Mouse (Mus musculus): Measurements from ENCODE around the gene Cpne6. TPM values are rescaled to one million over a fixed set of nuclear protein-coding genes. Genes with fewer than 3 reads are reported as not detected.

Cpne6 gene
- total RNA-seq, 2 experiments from 2014 or later, result 218 to 223 TPM

DNA sequence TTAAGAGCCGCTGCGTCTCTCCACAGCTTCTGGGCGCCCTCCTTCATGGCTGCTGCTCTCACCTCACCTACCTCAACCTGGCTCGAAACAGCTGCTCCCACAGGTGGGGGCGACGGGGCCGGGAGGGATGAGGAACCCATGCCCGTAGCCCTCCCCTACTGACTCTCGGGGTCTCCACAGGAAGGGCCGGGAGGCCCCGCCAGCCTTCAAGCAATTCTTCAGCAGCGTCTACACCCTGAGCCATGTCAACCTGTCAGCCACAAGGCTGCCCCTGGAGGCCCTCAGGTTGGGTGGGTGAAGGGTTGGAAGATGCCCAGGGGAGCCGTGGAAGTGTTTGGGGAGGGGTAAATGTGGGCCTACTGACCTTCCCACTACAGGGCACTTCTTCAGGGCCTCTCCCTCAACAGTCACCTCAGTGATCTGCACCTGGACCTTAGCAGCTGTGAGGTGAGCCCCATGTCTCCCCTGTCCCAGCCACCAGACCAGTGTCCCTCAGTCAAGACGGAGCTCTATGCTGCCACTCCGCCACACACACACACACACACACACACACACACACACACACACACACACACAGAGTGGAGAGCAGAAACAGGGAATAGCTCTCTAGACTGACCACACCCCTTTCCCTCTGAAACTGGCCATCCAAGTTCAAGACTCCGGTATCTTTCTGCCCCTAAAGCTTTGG, 13.3 kb upstream of the Cpne6 start:
- no peak for DNase-seq (ENCODE audit: low spot score in 2 of 2)

- DNase-seq (ENCODE audit: low spot score in 2 of 2), result peak; percentile 81 to 92
These were observed 12.8 kb upstream of the Cpne6 start for GRCm38 (mm10) chr14:55497449-55497821.

DNA sequence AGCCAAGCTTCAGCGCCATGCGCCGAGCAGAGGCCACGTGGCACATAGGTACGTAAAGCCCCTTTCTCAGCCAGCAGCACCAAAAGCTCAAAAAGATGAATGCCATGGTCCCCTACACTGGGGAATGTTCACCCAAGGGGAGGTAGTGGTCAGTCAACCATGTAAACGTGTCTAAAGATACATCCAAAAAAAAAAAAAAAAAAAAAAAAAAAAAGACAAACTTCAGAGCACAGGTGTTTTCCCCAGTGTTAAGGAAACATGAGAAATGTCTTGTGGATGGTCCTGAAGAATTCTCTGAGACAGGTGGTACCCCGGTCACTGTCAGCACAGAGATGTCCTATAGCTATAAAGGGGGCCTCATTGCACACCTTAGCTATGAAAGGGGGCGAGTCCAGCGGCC, 4.6 kb upstream of the Cpne6 start:
- no peak for DNase-seq (ENCODE audit: low spot score in 2 of 2)

DNA sequence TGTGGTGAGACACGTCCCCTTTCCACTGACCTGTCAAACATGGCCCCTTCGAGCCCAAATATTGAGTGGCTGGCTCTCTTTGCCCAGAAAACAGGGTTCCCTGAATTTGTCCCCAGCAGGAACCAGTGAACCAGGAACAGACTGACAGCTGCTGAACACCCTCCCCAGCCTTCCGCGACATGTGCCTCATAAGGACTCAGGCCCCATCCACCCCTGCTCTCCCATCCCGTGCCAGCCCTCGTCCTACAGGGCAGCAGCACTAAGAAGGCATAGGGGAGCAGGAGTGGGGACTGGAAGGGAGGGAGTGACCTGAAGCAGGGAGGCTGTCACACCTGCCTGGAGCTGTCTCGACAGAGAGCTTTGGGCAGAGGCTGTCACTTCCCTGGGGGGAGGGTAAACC, 2.4 kb upstream of the Cpne6 start:
- no peak for DNase-seq (ENCODE audit: low spot score in 2 of 2)

DNA sequence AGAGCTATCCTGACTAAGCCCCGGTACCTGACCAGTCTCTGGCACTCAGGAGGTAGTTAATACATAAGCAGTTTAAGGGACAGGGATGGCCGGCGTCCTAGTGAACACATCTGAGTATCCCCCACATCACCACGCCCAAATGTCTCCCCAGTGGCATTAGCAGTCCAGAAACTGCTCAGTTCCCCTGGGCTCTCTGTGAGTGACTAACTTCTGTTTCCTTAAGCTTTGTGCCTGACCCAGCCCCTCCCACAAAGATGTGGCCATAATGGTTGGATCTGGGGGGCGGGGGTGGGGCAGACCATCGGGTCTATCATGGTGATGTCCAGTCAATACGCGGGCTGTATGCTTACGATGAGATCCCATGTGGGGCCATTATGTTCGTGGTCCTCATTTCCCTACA, 705 bp upstream of the Cpne6 start:
- no peak for DNase-seq (ENCODE audit: low spot score in 2 of 2)

DNA sequence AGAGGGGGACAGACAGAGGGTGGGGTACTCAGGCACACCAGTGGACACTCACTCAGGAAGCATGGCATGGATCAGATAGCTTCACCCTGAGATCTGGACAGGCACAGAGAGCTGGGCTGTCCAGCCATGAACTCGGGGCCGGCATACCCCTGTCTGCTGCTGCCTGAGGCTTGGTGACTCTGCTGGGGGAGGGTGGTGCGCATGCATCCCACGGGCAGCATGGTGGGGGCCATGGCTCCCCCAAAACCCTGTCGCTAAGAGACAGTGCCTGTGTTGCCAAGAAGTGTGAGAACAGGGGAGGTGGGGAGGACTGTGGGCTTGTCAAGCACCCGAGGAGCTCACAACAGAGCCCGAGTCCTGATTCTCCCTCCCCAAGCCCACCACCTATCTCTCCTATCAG, 792 bp downstream of the Cpne6 start:
- peak; percentile 55 to 80 for DNase-seq (ENCODE audit: low spot score in 2 of 2)

GRCm38 (mm10) chr14:55513927-55514326, 3.7 kb downstream of the Cpne6 start:
- DNase-seq (ENCODE audit: low spot score in 2 of 2), result no peak

DNA sequence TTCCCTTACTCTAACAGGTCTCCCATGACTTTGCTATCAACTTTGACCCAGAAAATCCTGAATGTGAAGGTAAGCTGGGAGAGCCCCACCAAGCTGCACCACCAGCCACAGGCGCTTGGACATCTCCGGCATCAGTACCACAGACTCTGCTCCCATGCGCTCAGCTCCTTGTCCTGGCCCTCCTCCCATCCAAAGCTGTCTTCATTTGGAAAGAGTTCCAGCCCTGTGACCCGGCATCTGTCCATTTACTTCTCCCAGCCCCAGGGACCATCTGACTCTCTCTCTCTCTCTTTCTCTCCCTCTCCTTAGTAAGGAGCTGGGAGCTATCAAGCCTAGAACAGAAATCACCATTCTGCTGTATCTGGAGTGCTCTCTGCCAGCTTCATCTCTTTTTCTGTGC, 5.6 kb downstream of the Cpne6 start:
- no peak for DNase-seq (ENCODE audit: low spot score in 2 of 2)

- DNase-seq (ENCODE audit: low spot score in 2 of 2), result peak; percentile 62 to 84
These were observed 8.7 kb downstream of the Cpne6 start for GRCm38 (mm10) chr14:55518897-55519296.

GRCm38 (mm10) chr14:55519604-55520003, 9.4 kb downstream of the Cpne6 start:
- peak in 1 of 2 experiments; percentile 32 for DNase-seq (ENCODE audit: low spot score in 2 of 2)

GRCm38 (mm10) chr14:55520451-55521361, 10.5 kb downstream of the Cpne6 start:
- peak; percentile 35 to 52 for DNase-seq (ENCODE audit: low spot score in 2 of 2)

- no peak for DNase-seq (ENCODE audit: low spot score in 2 of 2)
These were observed 13.8 kb downstream of the Cpne6 start for GRCm38 (mm10) chr14:55524062-55524461.

DNA sequence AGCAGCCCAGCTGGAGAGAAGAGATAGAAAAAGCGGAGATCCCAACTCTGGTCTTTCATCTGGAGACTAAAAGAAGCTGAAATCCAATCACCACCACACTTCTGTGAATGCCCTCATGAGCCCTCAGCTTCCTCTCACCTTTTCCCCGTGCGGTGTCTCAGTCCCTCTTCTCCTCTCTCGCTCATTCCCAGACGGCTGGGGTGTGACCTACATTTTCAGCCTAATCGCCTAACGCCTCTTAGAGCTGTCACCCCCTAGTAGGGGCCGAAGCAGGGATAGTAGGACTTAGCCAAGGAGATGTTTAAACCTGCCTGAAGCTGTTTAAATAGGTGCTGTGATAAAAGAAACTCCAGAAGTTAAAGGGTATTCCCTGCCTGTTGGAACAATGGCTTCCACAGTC, 14.5 kb downstream of the Cpne6 start, which contains the start of gene Nrl:
Gene Nrl, minus strand, starts transcription at position 197 of the 400 bp plus-strand sequence.
- DNase-seq (ENCODE audit: low spot score in 2 of 2), result no peak

DNA sequence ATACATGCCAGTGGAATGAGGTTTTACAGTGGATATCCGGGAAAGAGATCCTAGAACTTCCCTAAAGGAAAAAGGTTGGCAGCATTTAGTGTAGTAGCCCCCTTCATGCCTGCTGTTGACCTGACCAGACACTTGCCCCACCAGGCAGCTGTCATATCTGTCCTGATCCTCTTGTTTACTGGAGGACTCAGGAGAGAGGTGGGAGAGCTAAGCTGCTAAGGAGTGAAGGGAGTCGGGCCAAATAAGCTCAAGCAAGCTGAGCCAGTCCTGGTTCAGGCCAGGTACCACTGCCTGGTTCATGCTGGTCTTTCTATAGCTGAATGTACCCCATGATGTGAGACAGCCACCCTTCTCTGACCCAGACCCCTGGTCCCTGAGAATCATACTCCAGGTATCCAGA, 16.4 kb downstream of the Cpne6 start:
- no peak for DNase-seq (ENCODE audit: low spot score in 2 of 2)

DNA sequence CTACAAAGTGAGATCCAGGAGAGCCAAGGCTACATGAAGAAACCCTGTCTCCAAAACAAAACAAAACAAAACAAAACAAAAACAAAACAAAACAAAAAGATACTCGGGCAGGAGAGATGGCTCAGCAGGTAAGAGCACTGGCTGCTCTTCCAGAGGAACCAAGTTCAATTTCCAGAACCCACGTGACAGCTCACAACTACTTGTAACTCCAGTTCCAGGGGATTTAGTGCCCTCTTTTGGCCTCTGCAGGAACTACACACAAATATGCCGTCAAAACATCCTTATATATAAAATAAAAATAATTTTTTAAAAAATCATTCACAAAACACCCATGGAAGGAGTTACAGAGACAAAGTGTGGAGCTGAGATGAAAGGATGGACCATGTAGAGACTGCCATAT, 17.7 kb downstream of the Cpne6 start:
- peak in 1 of 2 experiments; percentile 45 for DNase-seq (ENCODE audit: low spot score in 2 of 2)

DNA sequence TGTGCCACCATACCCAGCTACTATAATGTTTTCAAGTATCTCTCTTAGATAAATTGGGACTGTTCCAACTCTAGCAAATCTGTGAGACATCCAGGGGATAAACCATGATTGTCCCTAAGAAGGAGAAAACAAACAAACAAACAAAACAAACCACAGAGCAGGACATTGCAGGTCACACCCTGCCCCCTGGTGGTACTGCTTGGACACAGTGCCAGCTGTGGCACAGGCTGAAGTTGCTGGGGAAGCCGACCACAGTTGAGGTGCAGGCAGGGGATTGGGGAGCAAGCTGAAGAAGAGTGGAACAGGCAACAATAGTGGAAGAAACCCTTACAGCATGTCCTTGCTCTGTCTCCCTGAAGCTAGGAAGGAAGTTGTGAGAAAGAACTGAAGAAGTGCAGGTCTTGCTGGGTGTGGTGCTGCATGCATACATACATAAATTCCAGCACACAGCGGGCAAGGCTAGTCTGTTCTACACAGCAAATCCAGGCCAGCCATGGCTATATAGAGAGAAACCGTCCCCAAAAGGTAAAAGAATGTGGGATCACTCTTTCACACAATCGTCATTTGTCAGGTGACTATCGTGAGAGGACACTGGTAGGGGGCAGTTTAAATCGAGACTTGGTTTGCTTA, 26.0 kb downstream of the Cpne6 start:
- DNase-seq (ENCODE audit: low spot score in 2 of 2), result peak in 1 of 2 experiments; percentile 41

- DNase-seq (ENCODE audit: low spot score in 2 of 2), result peak; percentile 69 to 75
These were observed 30.0 kb downstream of the Cpne6 start, which contains the start of gene Pck2 for GRCm38 (mm10) chr14:55540067-55540786. Pck2 (plus strand) TSS chr14:55540266.

DNA sequence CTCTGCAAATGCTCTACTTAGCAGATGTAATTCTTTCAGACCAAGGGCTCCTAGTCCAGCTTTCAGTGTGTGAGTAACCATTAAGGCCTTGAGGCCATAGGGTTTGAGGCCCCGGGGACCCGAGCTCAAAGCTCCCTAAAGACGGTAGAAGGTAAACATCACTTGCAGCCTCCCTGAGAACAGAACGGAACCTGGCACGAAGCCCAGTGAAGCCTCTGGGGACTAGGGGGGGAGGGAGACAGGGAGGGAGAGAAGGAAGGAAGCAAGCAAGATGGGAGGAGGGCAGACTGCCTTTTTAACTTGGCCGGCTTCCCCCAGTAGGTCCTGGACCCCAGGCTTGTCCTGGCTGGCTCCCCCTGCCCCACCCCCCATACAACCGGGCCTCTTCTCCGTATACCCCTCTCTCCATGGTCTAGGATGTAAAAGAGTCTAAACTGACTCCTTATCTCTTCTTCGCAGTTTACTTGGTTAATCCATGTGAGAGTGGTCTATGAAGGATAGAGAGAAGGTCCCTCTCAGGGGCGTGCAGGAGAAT, 30.6 kb downstream of the Cpne6 start:
- peak; percentile 83 for DNase-seq (ENCODE audit: low spot score in 2 of 2)

- DNase-seq (ENCODE audit: low spot score in 2 of 2), result no peak
These were observed 32.0 kb downstream of the Cpne6 start for GRCm38 (mm10) chr14:55542268-55542667.

GRCm38 (mm10) chr14:55544334-55544733, 34.1 kb downstream of the Cpne6 start:
- DNase-seq (ENCODE audit: low spot score in 2 of 2), result no peak

- DNase-seq (ENCODE audit: low spot score in 2 of 2), result no peak
These were observed 39.9 kb downstream of the Cpne6 start for GRCm38 (mm10) chr14:55550191-55550590.

Measured in left cerebral cortex, adult 18-20 months (tissue).